Mouse (Mus musculus) G1E (cell line): ENCODE results near the gene Stra6l. TPM values are rescaled to one million over a fixed set of nuclear protein-coding genes. Genes with fewer than 3 reads are reported as not detected.

Experiments used
- ATAC-seq: 2 replicates; pipeline ENCODE4 v1.8.0; 2016; ENCODE audit warnings: mild to moderate bottlenecking; ENCODE audit not compliant: insufficient number of reproducible peaks, poor library complexity, low FRiP score, severe bottlenecking; ENCODE audit errors: extremely low read depth
- DNase-seq: peaks from one replicate; pipeline ENCODE4 v3.0.0; 2012; ENCODE audit warnings: low spot score
- H3K27me3 ChIP-seq: 2 replicates; pipeline ENCODE4 v1.6.1; 2012; ENCODE audit warnings: mild to moderate bottlenecking, low read length, inconsistent platforms; ENCODE audit not compliant: insufficient read depth
- H3K36me3 ChIP-seq: replicated peaks from 2 replicates; pipeline ENCODE3; 2012; ENCODE audit warnings: mild to moderate bottlenecking, inconsistent platforms
- H3K4me1 ChIP-seq: 2 replicates; pipeline ENCODE4 v1.6.1; 2012; ENCODE audit warnings: low read depth, low read length, inconsistent platforms, mixed read lengths; ENCODE audit not compliant: insufficient read depth
- H3K4me3 ChIP-seq: 2 replicates; pipeline ENCODE4 v1.5.1; 2012; ENCODE audit warnings: low read depth, mild to moderate bottlenecking, inconsistent platforms, low read length, moderate library complexity, mixed read lengths
- H3K9me3 ChIP-seq: replicated peaks from 2 replicates; pipeline ENCODE4 v1.6.1; 2012; ENCODE audit warnings: inconsistent platforms
- CTCF ChIP-seq: IDR thresholded peaks from 2 replicates; pipeline ENCODE4 v1.5.1; 2012; ENCODE audit warnings: low read depth, low read length, inconsistent platforms, mixed read lengths
- GATA1 ChIP-seq: IDR thresholded peaks from 2 replicates; pipeline ENCODE4 v1.6.1; 2012; ENCODE audit warnings: borderline replicate concordance, low read length, inconsistent platforms, mixed read lengths
- GATA2 ChIP-seq: IDR thresholded peaks from 2 replicates; pipeline ENCODE4 v1.6.1; 2012; ENCODE audit warnings: low read depth, low read length, inconsistent platforms, borderline replicate concordance
- POLR2AphosphoS5 ChIP-seq: IDR thresholded peaks from 2 replicates; pipeline ENCODE4 v1.6.1; 2012; ENCODE audit warnings: low read depth, low read length, inconsistent platforms; ENCODE audit not compliant: insufficient replicate concordance
- TAL1 ChIP-seq: conservative IDR thresholded peaks from 2 replicates; pipeline ENCODE4 v1.6.1; 2012; ENCODE audit warnings: low read depth, low read length, inconsistent platforms, mixed read lengths
- polyA plus RNA-seq: library from polyadenylated mRNA; stranded (reverse); fragments of >175 nt; gene quantifications from 2 replicates; pipeline ENCODE4 v1.2.3, GENCODE M21; 2012
- total RNA-seq, 2 experiments: library from RNA; stranded (forward) in 1 of 2; stranded (reverse) in 1 of 2; fragments of 200-1000 nt in 1 of 2; fragments of >200 nt in 1 of 2; fragmentation: Nextera tagmentation in 1 of 2; gene quantifications; 2 replicates each; pipeline ENCODE4 v1.2.3; 2014 to 2017

Gene Stra6l
- total and polyA plus RNA-seq, 3 experiments: 0.33 TPM; not detected in 2

DNA sequence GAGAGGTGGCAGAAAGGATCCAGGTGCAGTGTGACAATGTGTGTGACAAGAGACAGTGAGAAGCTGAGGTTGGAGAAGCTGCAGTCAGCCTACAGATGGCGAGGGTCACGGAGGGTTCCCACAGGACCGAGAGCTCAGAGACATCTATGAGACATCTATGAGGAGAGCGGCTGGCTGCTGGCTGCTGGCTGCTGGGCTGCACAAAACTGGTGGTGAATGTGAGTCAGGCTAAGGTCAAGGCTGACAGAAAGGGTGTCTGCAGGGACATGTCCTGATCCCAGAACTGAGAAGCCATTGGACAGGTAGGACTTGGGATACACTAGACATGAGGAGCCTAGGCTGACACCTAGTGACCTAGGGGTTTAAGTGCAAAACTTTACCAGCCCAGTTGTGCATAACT is 75.5 kb downstream of the Stra6l start:
- H3K4me1 ChIP-seq: no peaks in the 10 kb centered on the region
- no peaks in the 10 kb centered on the region for H3K9me3 ChIP-seq
- H3K27me3 ChIP-seq: peaks cover 12% of the 10 kb centered on the region
- ATAC-seq (no peak), DNase-seq (no peak)
- no peak overlapping the region for H3K4me3 ChIP-seq
- TF ChIP-seq TAL1 (no peak), GATA1 (no peak), CTCF (no peak), GATA2 (no peak), POLR2AphosphoS5 (no peak)
- no peaks in the 10 kb centered on the region for H3K36me3 ChIP-seq

DNA sequence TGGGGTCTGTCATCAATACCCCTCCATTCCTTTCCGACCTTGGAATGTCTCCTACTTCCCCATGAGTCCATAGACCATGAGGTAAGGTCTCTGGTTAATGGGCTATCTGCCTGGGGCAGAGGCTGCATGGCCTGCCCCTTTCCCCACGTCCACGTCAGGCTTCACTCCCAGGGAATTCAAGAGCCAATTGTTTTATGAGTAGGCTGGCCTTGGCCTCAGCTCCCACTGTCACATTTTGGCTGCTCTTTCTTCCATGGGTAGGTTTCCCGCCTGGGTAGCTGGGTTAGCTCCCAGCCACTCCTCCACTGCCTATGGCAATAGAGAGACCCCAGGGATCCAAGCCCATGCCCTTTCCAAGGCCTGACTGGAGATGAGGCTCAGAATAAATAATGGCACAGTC is 80.1 kb downstream of the Stra6l start:
- DNase-seq (no peak), ATAC-seq (no peak)
- Histone ChIP-seq H3K36me3 (no peaks in the 10 kb centered on the region), H3K4me3 (no peak overlapping the region), H3K4me1 (no peaks in the 10 kb centered on the region), H3K9me3 (no peaks in the 10 kb centered on the region), H3K27me3 (peaks cover 15% of the 10 kb centered on the region)
- TF ChIP-seq TAL1 (no peak), GATA1 (no peak), POLR2AphosphoS5 (no peak), CTCF (no peak), GATA2 (no peak)

Other genes starting within 250 kb of the Stra6l start
- gene Aldh1b1, start 49.6 kb upstream of the Stra6l start, total RNA-seq (2014; fragmentation: Nextera tagmentation): not detected in 2 replicates
- gene Aldh1b1, start 49.6 kb upstream of the Stra6l start, total RNA-seq (2017): 0.66 TPM in 1 of 2 replicates, not detected in the other
- not detected in 2 replicates for gene Aldh1b1, start 49.6 kb upstream of the Stra6l start, polyA plus RNA-seq
- not detected in 2 replicates for gene Igfbpl1, start 21.7 kb upstream of the Stra6l start, total RNA-seq (2014; fragmentation: Nextera tagmentation)
- gene Igfbpl1, start 21.7 kb upstream of the Stra6l start, total RNA-seq (2017): 0.11 TPM in 1 of 2 replicates, not detected in the other
- not detected in 2 replicates for gene Igfbpl1, start 21.7 kb upstream of the Stra6l start, polyA plus RNA-seq
- gene Ccdc180, start 41.6 kb downstream of the Stra6l start, total RNA-seq (2014; fragmentation: Nextera tagmentation): not detected in 2 replicates
- 0.16 TPM in 1 of 2 replicates, not detected in the other for gene Ccdc180, start 41.6 kb downstream of the Stra6l start, total RNA-seq (2017)
- gene Ccdc180, start 41.6 kb downstream of the Stra6l start, polyA plus RNA-seq: not detected in 2 replicates
- gene Tdrd7, start 116.7 kb downstream of the Stra6l start, total RNA-seq (2014; fragmentation: Nextera tagmentation): 1.1 and 1.4 TPM in 2 replicates
- gene Tdrd7, start 116.7 kb downstream of the Stra6l start, total RNA-seq (2017): 5.1 and 7.7 TPM in 2 replicates
- gene Tdrd7, start 116.7 kb downstream of the Stra6l start, polyA plus RNA-seq: 0.06 and 0.12 TPM in 2 replicates
- gene Tmod1, start 190.3 kb downstream of the Stra6l start, total RNA-seq (2014; fragmentation: Nextera tagmentation): 6.9 and 14.6 TPM in 2 replicates
- 0.99 and 1.1 TPM in 2 replicates for gene Tmod1, start 190.3 kb downstream of the Stra6l start, total RNA-seq (2017)
- gene Tmod1, start 190.3 kb downstream of the Stra6l start, polyA plus RNA-seq: 0.64 and 0.65 TPM in 2 replicates